Mouse (Mus musculus) activated CD4-positive, CD25-positive, alpha-beta regulatory T cell, adult 4 months (primary cell): Measurements from ENCODE around the gene Eef1akmt3. TPM values are rescaled to one million over a fixed set of nuclear protein-coding genes. Genes with fewer than 3 reads are reported as not detected.
"Not testable (repeated sequence)": the region's sequence is repeated elsewhere in the genome, so short reads cannot be mapped to it uniquely, and the experiment has no call there.

Experiments
- ATAC-seq: one replicate; pipeline ENCODE4 v1.8.0; 2017
- polyA plus RNA-seq, 2 experiments: library from polyadenylated mRNA; unstranded; fragments of 100-300 nt; shearing (Covaris generic); gene quantifications; one replicate each; pipeline ENCODE4 v1.2.1; 2017

Eef1akmt3 gene
- polyA plus RNA-seq, 2 experiments from 2014 or later = 0.52 TPM; not detected in 1

DNA sequence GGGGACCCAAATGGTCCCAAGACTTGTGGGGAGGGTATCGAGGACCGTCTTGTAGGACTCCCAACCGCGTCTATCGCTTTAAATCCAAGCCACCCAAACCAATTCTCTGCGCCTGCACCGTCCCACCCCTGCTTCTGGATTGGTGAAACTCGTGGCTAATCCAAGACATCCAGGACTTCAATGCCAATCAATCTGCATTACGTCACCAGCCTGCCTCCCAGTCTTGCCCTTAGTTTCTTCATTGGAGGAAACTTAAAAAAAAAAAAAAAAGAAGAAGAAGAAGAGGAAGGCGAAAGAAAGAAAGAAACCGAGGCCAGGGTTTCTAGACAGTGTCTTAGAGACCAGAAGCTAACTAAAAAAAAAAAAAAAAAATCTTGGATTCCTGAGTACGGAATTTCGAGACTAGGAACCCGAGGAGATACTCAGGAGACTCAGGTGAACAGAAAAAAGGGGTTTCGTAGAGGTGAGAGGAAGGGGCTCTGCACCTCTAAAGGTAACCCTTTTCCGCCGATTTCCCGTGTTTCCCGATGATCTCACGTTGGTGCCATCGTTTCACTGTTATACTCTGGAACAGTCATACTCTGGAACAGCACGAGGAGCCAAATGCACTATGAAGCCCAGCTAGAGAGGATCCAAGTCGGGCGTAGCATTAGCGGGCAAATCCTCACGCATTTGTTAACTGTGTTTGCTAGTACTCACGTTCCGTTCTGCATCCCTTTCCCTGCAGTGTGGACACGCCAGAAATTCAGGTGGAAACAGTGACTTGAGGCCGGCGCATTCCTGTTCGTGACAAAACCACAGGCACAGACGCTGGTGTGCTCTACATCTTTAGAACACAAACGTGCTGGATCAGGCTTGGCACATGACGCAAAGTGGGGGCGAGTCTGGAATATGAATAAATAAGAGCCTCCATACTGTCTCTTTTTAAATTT, 29.1 kb upstream of the Eef1akmt3 start, which contains the start of gene Tspan31:
Gene Tspan31 (minus strand): TSS at position 75 of the 932 bp plus-strand sequence.
- ATAC-seq = peak; percentile 79

DNA sequence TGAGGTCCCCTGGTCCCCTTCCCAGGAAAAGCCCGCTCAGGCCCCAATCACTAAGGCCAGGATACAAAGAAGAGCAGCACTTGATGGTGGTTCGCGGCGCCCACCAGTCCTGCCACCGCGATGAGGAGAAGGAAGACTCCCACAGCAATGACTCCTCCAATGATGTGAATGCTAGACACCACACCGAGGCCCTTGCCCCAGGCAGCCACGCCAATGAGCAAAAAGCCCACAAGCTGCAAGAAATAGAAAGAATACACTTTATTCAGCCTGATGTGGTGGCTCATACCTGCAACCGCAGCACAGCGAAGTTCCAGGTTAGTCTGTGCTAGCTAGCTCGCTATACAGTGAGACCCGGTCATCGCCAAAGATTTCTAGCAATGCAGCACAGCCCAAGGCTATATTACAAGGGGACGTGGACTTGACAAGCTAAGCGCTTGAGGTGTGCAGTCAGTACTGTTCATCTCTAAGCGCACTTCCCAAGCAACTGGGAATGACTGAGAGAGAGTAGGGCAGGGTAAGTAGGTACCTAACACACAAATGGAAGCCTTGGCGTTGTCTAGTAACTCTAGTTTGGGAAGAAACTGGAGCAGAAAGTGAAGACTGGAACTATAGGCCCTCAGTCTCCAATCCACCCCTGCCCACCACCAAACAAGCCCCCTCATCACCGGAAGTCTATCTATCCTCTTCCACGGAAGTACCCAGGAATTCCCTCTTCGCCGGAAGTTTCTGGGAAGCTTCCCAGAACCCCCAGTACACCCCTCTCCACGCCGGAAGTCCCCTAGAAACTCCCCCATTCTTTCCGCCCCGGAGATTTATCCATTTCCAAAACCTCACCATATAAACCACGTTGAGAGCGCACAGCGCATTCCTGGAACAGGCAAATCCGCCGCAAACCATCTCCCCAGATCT, 28.2 kb upstream of the Eef1akmt3 start:
- peak; percentile 13 for ATAC-seq

- no peak for ATAC-seq
Observed at GRCm38 (mm10) chr10:127068360-127069038, 27.2 kb upstream of the Eef1akmt3 start.

- ATAC-seq = no peak
Observed at GRCm38 (mm10) chr10:127066519-127067018, 25.3 kb upstream of the Eef1akmt3 start.

GRCm38 (mm10) chr10:127065981-127066380, 24.7 kb upstream of the Eef1akmt3 start:
- ATAC-seq = no peak

- no peak for ATAC-seq
Observed at GRCm38 (mm10) chr10:127063913-127064870, 22.9 kb upstream of the Eef1akmt3 start.

- ATAC-seq = peak; percentile 72
Observed at GRCm38 (mm10) chr10:127063239-127063872, 22.0 kb upstream of the Eef1akmt3 start, which contains the start of gene Cdk4. Gene Cdk4, plus strand, starts transcription at chr10:127063534.

DNA sequence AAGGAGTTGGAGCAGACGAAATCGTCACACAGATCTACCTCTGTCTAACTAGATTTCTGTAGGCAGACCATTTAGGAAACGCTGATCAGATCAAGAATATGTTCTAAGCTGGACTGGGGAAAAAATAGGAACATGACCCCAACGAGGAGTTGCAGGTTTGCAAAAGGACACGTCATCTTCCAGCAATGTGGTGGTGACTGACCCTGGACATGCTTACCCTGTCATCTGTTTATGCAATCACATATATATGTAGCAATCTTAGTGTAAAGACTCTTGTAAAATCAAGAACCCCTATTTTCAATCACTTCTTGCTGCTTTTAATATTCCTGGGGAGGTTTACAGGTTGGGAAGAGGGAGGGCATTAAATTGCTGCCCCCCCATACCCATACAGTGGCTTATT, 21.2 kb upstream of the Eef1akmt3 start:
- no peak for ATAC-seq

DNA sequence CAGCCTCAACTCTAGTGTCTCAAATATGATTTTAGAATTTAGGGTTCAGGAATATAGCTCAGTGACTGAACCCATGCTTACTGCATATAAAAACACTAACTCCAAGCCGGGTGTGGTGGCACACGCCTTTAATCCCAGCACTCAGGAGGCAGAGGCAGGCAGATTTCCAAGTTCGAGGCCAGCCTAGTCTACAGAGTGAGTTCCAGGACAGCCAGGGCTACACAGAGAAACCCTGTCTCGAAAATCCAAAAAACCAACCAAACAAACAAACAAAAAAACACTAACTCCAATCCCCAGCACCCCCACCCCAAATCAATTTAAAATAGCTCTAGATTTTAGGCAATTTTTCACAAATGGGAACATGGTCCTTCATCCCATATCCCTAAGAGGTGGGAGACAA, 20.8 kb upstream of the Eef1akmt3 start:
- not testable (repeated sequence) for ATAC-seq

GRCm38 (mm10) chr10:127061513-127061912, 20.2 kb upstream of the Eef1akmt3 start:
- no peak for ATAC-seq

DNA sequence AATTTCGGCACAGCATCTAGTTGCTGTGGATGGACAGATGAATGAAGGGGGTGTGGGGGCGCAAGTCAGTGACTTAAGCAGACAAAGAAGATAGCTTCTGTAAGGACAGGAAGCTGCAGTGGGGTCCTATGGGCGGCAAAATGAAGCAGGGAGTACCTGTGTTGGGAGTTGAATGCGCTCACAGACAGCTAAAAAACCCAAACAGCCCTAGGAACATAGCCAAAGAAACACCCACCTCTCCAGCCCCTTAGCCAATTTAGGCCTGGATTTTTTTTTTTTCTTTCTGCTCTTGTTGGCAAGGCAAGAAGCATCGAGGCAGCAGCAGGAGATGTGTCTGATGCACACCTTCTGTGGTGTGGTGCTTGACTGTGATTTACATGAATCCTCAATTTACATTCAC, 19.8 kb upstream of the Eef1akmt3 start:
- no peak for ATAC-seq

- peak; percentile 46 for ATAC-seq
Observed at GRCm38 (mm10) chr10:127059968-127060916, 18.9 kb upstream of the Eef1akmt3 start, which contains the start of gene March9. Gene March9, minus strand, starts transcription at chr10:127060184.

GRCm38 (mm10) chr10:127059174-127059967, 18.1 kb upstream of the Eef1akmt3 start:
- no peak for ATAC-seq

- ATAC-seq = no peak
Observed at GRCm38 (mm10) chr10:127058708-127059107, 17.4 kb upstream of the Eef1akmt3 start.

GRCm38 (mm10) chr10:127058161-127058560, 16.8 kb upstream of the Eef1akmt3 start:
- peak; percentile 58 for ATAC-seq

- ATAC-seq = no peak
Observed at GRCm38 (mm10) chr10:127056490-127056889, 15.2 kb upstream of the Eef1akmt3 start.

DNA sequence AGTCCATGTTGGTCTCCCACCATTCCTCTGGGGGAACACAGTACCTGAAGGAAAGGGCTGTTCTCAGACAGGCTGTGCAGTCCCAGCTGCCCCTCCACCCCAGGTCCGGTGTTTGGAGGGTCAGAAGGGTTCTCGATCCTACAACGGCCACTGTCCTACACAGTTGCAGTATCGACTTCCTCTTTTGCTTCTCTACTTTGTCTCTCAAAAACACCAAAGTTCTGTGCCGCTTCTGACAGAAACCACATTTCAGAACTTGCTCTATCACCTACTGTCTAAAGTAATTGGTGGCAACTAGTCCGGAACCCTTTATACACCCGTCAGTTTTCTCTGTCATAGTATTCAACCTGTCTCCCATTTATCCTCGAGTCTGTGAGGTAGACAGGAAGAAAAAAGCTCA, 14.1 kb upstream of the Eef1akmt3 start:
- no peak for ATAC-seq

- no peak for ATAC-seq
Observed at GRCm38 (mm10) chr10:127054646-127055045, 13.3 kb upstream of the Eef1akmt3 start.
